ENCODE assay signal across 13 mouse cellular contexts in genomic region chr11:68754283-68754682, GRCm38 (mm10).
DNase-seq lines count a peak whose midpoint lies in the region; ATAC-seq and TF ChIP-seq lines count a peak whose summit lies in the region.
"Had no signal": no experiment of that assay in that cellular context is flagged by ENCODE, and none has a peak within 500 bp of the region (broad histone marks: within the 10 kb centered on the region; RNA-seq: fewer than 3 reads in every experiment).

No protein-coding gene starts in this region.

- TF ChIP-seq CTCF in kidney, postnatal 0 days (IDR thresholded peaks at IDR 0.05; ENCODE audit: low read depth): no peak

- H3K9me3 ChIP-seq in hindbrain, embryonic 14.5 days (ENCODE audit: control insufficient read depth, low read length): no peaks in the 10 kb centered on the region
- no peaks in the 10 kb centered on the region for H3K9me3 ChIP-seq in hindbrain, embryonic 11.5 days (ENCODE audit: control insufficient read depth, low read length)
- H3K9me3 ChIP-seq in embryonic facial prominence, embryonic 13.5 days: no peaks in the 10 kb centered on the region
- H3K9me3 ChIP-seq in kidney, postnatal 0 days (replicated peaks; ENCODE audit: low read length): no peaks in the 10 kb centered on the region
- no peaks in the 10 kb centered on the region for H3K9me3 ChIP-seq in midbrain, embryonic 15.5 days

- H3K36me3 ChIP-seq in hindbrain, embryonic 14.5 days (replicated peaks; ENCODE audit: control insufficient read depth, insufficient read depth): peaks cover 13% of the 10 kb centered on the region
- H3K36me3 ChIP-seq in hindbrain, embryonic 11.5 days (ENCODE audit: control insufficient read depth, insufficient read depth, low read length): no peaks in the 10 kb centered on the region
- H3K36me3 ChIP-seq in embryonic facial prominence, embryonic 13.5 days: peaks cover 15% of the 10 kb centered on the region
- H3K36me3 ChIP-seq in kidney, postnatal 0 days (ENCODE audit: insufficient read depth, low read length): 0 out of 2 replicates have a peak, but pooled peaks cover 3% of the 10 kb centered on the region
- H3K36me3 ChIP-seq in midbrain, embryonic 15.5 days (replicated peaks): 0 out of 2 replicates have a peak, but pooled peaks cover 4% of the 10 kb centered on the region

- H3K27ac ChIP-seq in hindbrain, embryonic 14.5 days: peak overlapping the region; percentile 52
- no peak overlapping the region for H3K27ac ChIP-seq in hindbrain, embryonic 11.5 days (ENCODE audit: low read depth, low read length)
- peak overlapping the region; percentile 81 for H3K27ac ChIP-seq in embryonic facial prominence, embryonic 13.5 days
- peak overlapping the region; percentile 85 for H3K27ac ChIP-seq in kidney, postnatal 0 days
- peak overlapping the region; percentile 47; the same call in 1 of the 2 replicates for H3K27ac ChIP-seq in midbrain, embryonic 15.5 days

- no peak for DNase-seq in hindbrain, embryonic 14.5 days (ENCODE audit: low spot score)
- DNase-seq in hindbrain, embryonic 11.5 days (ENCODE audit: low spot score): no peak
- DNase-seq in kidney, postnatal 0 days (ENCODE audit: low spot score): peak; percentile 58
- no peak for DNase-seq in layer of hippocampus, adult 18-20 months (ENCODE audit: low spot score in 2 of 2)
- DNase-seq in thymus, postnatal 4 days: no peak
- DNase-seq in heart, postnatal 14 days: no peak
- DNase-seq: cerebellum, postnatal 14 days; forebrain, postnatal 0 days; heart, adult 11 months; retina, postnatal 1 day; thymus, postnatal 14 days had no signal

- H3K27me3 ChIP-seq in hindbrain, embryonic 14.5 days (ENCODE audit: control insufficient read depth, insufficient read depth, low read length): no peaks in the 10 kb centered on the region
- H3K27me3 ChIP-seq in hindbrain, embryonic 11.5 days (ENCODE audit: control insufficient read depth, insufficient read depth, low read length): no peaks in the 10 kb centered on the region
- H3K27me3 ChIP-seq in embryonic facial prominence, embryonic 13.5 days: no peaks in the 10 kb centered on the region
- no peaks in the 10 kb centered on the region for H3K27me3 ChIP-seq in kidney, postnatal 0 days (ENCODE audit: insufficient read depth, low read length)
- no peaks in the 10 kb centered on the region for H3K27me3 ChIP-seq in midbrain, embryonic 15.5 days (replicated peaks)

- no peak overlapping the region for H3K4me3 ChIP-seq in hindbrain, embryonic 14.5 days (replicated peaks; ENCODE audit: low read length)
- no peak overlapping the region for H3K4me3 ChIP-seq in hindbrain, embryonic 11.5 days (ENCODE audit: low read depth, low read length)
- no peak overlapping the region for H3K4me3 ChIP-seq in embryonic facial prominence, embryonic 13.5 days
- H3K4me3 ChIP-seq in kidney, postnatal 0 days (replicated peaks; ENCODE audit: low read depth, low read length): no peak overlapping the region
- H3K4me3 ChIP-seq in midbrain, embryonic 15.5 days: no peak overlapping the region

- WGBS in hindbrain, embryonic 14.5 days: 57% methylated on average over 7 of the region's 7 CpGs
- 62% methylated on average over 7 of the region's 7 CpGs for WGBS in hindbrain, embryonic 11.5 days
- 26% methylated on average over 7 of the region's 7 CpGs for WGBS in embryonic facial prominence, embryonic 13.5 days
- WGBS in kidney, postnatal 0 days: 33% methylated on average over 7 of the region's 7 CpGs
- WGBS in midbrain, embryonic 15.5 days: 50% methylated on average over 7 of the region's 7 CpGs

- 0 out of 2 replicates have a peak, but pooled peaks cover 11% of the 10 kb centered on the region for H3K4me1 ChIP-seq in hindbrain, embryonic 14.5 days (replicated peaks; ENCODE audit: control insufficient read depth, insufficient read depth, low read length)
- no peaks in the 10 kb centered on the region for H3K4me1 ChIP-seq in hindbrain, embryonic 11.5 days (replicated peaks; ENCODE audit: control insufficient read depth, insufficient read depth, low read length)
- H3K4me1 ChIP-seq in embryonic facial prominence, embryonic 13.5 days: peaks cover 74% of the 10 kb centered on the region
- H3K4me1 ChIP-seq in kidney, postnatal 0 days (replicated peaks; ENCODE audit: insufficient read depth, low read length): peaks cover 16% of the 10 kb centered on the region
- H3K4me1 ChIP-seq in midbrain, embryonic 15.5 days: peaks cover 14% of the 10 kb centered on the region

- no peak overlapping the region for H3K4me2 ChIP-seq in hindbrain, embryonic 14.5 days (replicated peaks)
- no peak overlapping the region for H3K4me2 ChIP-seq in hindbrain, embryonic 11.5 days (replicated peaks; ENCODE audit: low read depth, low read length)
- H3K4me2 ChIP-seq in embryonic facial prominence, embryonic 13.5 days: peak overlapping the region; percentile 19; the same call in 1 of the 2 replicates
- H3K4me2 ChIP-seq in kidney, postnatal 0 days (ENCODE audit: low read length): no peak overlapping the region
- no peak overlapping the region for H3K4me2 ChIP-seq in midbrain, embryonic 15.5 days

- no peak for ATAC-seq in hindbrain, embryonic 14.5 days (ENCODE audit: low FRiP score)
- no peak for ATAC-seq in hindbrain, embryonic 11.5 days (ENCODE audit: low FRiP score)
- ATAC-seq in embryonic facial prominence, embryonic 13.5 days (ENCODE audit: insufficient number of reproducible peaks, insufficient read depth, low FRiP score, low TSS enrichment, low read depth): no peak
- ATAC-seq in kidney, postnatal 0 days (replicated peaks; ENCODE audit: low FRiP score, low read depth): no peak; the same call in 1 of the 2 replicates
- ATAC-seq in midbrain, embryonic 15.5 days (replicated peaks): no peak
- ATAC-seq: forebrain, postnatal 0 days had no signal

- intact Hi-C loops in heart, postnatal 14 days (cut with DNase I): no loop called here

- no peak overlapping the region for H3K9ac ChIP-seq in hindbrain, embryonic 14.5 days
- H3K9ac ChIP-seq in hindbrain, embryonic 11.5 days (ENCODE audit: low read depth, low read length): no peak overlapping the region
- H3K9ac ChIP-seq in embryonic facial prominence, embryonic 13.5 days: no peak overlapping the region
- H3K9ac ChIP-seq in kidney, postnatal 0 days (ENCODE audit: low read depth, low read length): no peak overlapping the region
- H3K9ac ChIP-seq in midbrain, embryonic 15.5 days: no peak overlapping the region
- H3K9ac ChIP-seq: forebrain, postnatal 0 days had no signal
